Mouse (Mus musculus) c-Kit-negative CD71-positive TER-119-positive erythroid progenitor cells, embryonic 14.5 days (primary cell): ENCODE data around the gene Prkce.

Source experiments
- DNase-seq: peaks from one replicate; pipeline ENCODE4 v3.0.0-alpha.2; 2013; ENCODE audit warnings: low read depth, low spot score

Gene Prkce

GRCm38 (mm10) chr17:86509871-86510270 lies 342.3 kb downstream of the Prkce start:
- no peak for DNase-seq

- DNase-seq, result no peak
These were observed 347.5 kb downstream of the Prkce start for GRCm38 (mm10) chr17:86514974-86515620.

- no peak for DNase-seq
These were observed 349.0 kb downstream of the Prkce start for GRCm38 (mm10) chr17:86516630-86517029.

GRCm38 (mm10) chr17:86518604-86519003 lies 351.0 kb downstream of the Prkce start:
- DNase-seq, result no peak

- DNase-seq, result no peak
These were observed 353.7 kb downstream of the Prkce start for GRCm38 (mm10) chr17:86521252-86521651.

GRCm38 (mm10) chr17:86522649-86523048 lies 355.1 kb downstream of the Prkce start:
- no peak for DNase-seq

- DNase-seq, result no peak
These were observed 355.8 kb downstream of the Prkce start for GRCm38 (mm10) chr17:86523374-86523773.

GRCm38 (mm10) chr17:86523843-86524242 lies 356.3 kb downstream of the Prkce start:
- no peak for DNase-seq

GRCm38 (mm10) chr17:86525075-86525474 lies 357.5 kb downstream of the Prkce start:
- no peak for DNase-seq

- no peak for DNase-seq
These were observed 358.4 kb downstream of the Prkce start for GRCm38 (mm10) chr17:86526016-86526415.

- no peak for DNase-seq
These were observed 359.7 kb downstream of the Prkce start for GRCm38 (mm10) chr17:86527298-86527697.

- no peak for DNase-seq
These were observed 361.4 kb downstream of the Prkce start for GRCm38 (mm10) chr17:86529003-86529402.

- no peak for DNase-seq
These were observed 361.8 kb downstream of the Prkce start for GRCm38 (mm10) chr17:86529411-86529810.

GRCm38 (mm10) chr17:86531231-86531630 lies 363.6 kb downstream of the Prkce start:
- DNase-seq, result no peak

- DNase-seq, result no peak
These were observed 365.4 kb downstream of the Prkce start for GRCm38 (mm10) chr17:86532783-86533548.

GRCm38 (mm10) chr17:86533549-86533851 lies 365.9 kb downstream of the Prkce start:
- no peak for DNase-seq

- no peak for DNase-seq
These were observed 367.5 kb downstream of the Prkce start for GRCm38 (mm10) chr17:86535096-86535495.

- peak; percentile 36 for DNase-seq
These were observed 368.5 kb downstream of the Prkce start for GRCm38 (mm10) chr17:86535827-86536656.

- DNase-seq, result no peak
These were observed 372.4 kb downstream of the Prkce start for GRCm38 (mm10) chr17:86539881-86540430.

GRCm38 (mm10) chr17:86546529-86546928 lies 378.9 kb downstream of the Prkce start:
- no peak for DNase-seq

- DNase-seq, result no peak
These were observed 381.5 kb downstream of the Prkce start for GRCm38 (mm10) chr17:86549128-86549527.

- DNase-seq, result no peak
These were observed 384.0 kb downstream of the Prkce start for GRCm38 (mm10) chr17:86551561-86551960.
